Mouse (Mus musculus) intestine, postnatal 0 days (tissue): Measurements from ENCODE around the gene Pou6f1. TPM values are rescaled to one million over a fixed set of nuclear protein-coding genes. Genes with fewer than 3 reads are reported as not detected.
"Not testable (repeated sequence)": the region's sequence is repeated elsewhere in the genome, so short reads cannot be mapped to it uniquely, and the experiment has no call there.

Source experiments
- ATAC-seq: fragments of 200-750 bp; cut with Nextera tagmentation; 2 replicates; pipeline ENCODE4 v1.8.0; 2017; ENCODE audit warnings: mild to moderate bottlenecking, moderate TSS enrichment, moderate library complexity
- H3K27ac ChIP-seq: fragments of 300-500 bp; sonication (generic); 2 replicates; pipeline ENCODE4 v1.5.1; 2014; ENCODE audit warnings: mild to moderate bottlenecking, low read depth, low read length, moderate library complexity
- H3K27me3 ChIP-seq: fragments of 300-500 bp; sonication (generic); replicated peaks from 2 replicates; pipeline ENCODE4 v1.6.1; 2014; ENCODE audit warnings: low read length, mixed read lengths; ENCODE audit not compliant: control insufficient read depth, insufficient read depth
- H3K36me3 ChIP-seq: fragments of 300-500 bp; sonication (generic); 2 replicates; pipeline ENCODE4 v1.6.1; 2014; ENCODE audit warnings: mild to moderate bottlenecking, moderate library complexity; ENCODE audit not compliant: control insufficient read depth, insufficient read depth
- H3K4me1 ChIP-seq: fragments of 300-500 bp; sonication (generic); replicated peaks from 2 replicates; pipeline ENCODE4 v1.6.1; 2014; ENCODE audit warnings: antibody characterized with exemption, low read length, mixed read lengths; ENCODE audit not compliant: control insufficient read depth, insufficient read depth
- H3K4me2 ChIP-seq: fragments of 300-500 bp; sonication (generic); replicated peaks from 2 replicates; pipeline ENCODE4 v1.6.1; 2014; ENCODE audit warnings: low read depth, mild to moderate bottlenecking, moderate library complexity
- H3K4me3 ChIP-seq: fragments of 300-500 bp; sonication (generic); 2 replicates; pipeline ENCODE4 v1.5.1; 2014; ENCODE audit warnings: low read depth, low read length
- H3K9ac ChIP-seq: fragments of 300-500 bp; sonication (generic); 2 replicates; pipeline ENCODE4 v1.6.1; 2014; ENCODE audit warnings: mild to moderate bottlenecking, low read depth, low read length
- H3K9me3 ChIP-seq: fragments of 300-500 bp; sonication (generic); 2 replicates; pipeline ENCODE4 v1.6.1; 2016; ENCODE audit warnings: mixed run types; ENCODE audit not compliant: control insufficient read depth
- CTCF ChIP-seq: sonication (generic); IDR thresholded peaks from 2 replicates; pipeline ENCODE4 v1.5.1; 2016; ENCODE audit warnings: low read depth, mild to moderate bottlenecking, control low read depth, antibody characterized with exemption, moderate library complexity
- WGBS: fragments of 180-500 bp; shearing (Covaris S2); extraction: QIAGEN DNeasy Blood & Tissue Kit; methylation state at CpG from one replicate; pipeline ENCODE4 v1.1.7; 2014; 5-methylcytosine and 5-hydroxymethylcytosine counted together
- polyA plus RNA-seq: library from polyadenylated mRNA; unstranded; fragments of >200 nt; fragmentation: Nextera tagmentation; extraction: Ambion mirVana; gene quantifications from 2 replicates; pipeline ENCODE4 v1.2.1, GENCODE M21; 2015

Gene Pou6f1
- polyA plus RNA-seq, 1 experiment from 2014 or later, result 3.0 TPM

DNA sequence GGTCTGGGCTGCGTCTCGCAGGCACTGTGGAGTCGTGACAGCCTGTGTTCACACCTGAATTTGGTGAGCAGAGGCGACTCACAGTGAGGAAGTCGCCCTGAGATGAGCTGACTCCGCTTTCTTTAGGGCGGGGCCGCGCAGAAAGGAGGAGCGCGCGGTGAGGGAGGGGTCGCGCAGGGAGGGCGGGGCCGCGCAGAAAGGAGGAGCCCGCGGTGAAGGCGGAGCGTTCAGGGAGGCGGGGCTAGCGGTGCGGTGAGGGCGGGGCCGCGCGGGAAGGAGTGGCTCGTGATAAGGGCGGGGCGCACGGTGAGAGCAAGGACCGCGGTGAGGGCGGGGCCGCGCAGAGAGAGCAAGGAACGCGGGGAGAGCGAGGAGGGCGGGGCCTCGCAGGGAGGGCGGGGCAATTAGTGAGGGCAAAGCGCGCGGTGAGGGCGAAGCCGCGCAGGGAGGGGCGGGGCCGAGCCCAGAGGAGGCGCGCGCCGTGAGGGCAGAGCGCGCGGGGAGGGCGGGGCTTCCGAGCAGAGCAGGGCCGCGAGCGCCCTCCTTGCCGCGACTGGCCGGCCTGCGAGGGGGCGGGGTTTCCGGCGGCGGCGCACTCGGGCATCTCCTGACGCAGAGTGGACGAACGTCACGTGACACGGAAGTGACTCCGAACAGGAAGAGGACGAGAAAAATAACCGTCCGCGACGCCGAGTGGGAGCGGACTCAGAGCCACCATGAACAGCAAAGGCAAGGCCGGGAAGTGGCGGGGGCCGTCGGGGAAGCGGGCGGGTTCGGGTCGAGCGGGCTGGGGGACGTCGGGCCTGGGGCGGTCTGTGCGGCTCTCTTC, 15.4 kb upstream of the Pou6f1 start, which contains the start of gene Dazap2:
Dazap2 (plus strand) TSS at position 354 of the 829 bp plus-strand sequence.
- Histone ChIP-seq H3K36me3 (peaks cover 29% of the 10 kb centered on the region), H3K9me3 (no peaks in the 10 kb centered on the region), H3K4me3 (peak within 1 kb of the TSS; percentile 93), H3K27me3 (no peaks in the 10 kb centered on the region), H3K9ac (peak within 1 kb of the TSS; percentile 100), H3K4me2 (peak within 1 kb of the TSS; percentile 79), H3K4me1 (no peaks in the 10 kb centered on the region; the same call in 1 of the 2 replicates), H3K27ac (peak within 1 kb of the TSS; percentile 100)
- peak; percentile 64 for TF ChIP-seq CTCF
- ATAC-seq, result peak; percentile 88
- under 1% methylated on average over 90 of the region's 99 CpGs for WGBS

DNA sequence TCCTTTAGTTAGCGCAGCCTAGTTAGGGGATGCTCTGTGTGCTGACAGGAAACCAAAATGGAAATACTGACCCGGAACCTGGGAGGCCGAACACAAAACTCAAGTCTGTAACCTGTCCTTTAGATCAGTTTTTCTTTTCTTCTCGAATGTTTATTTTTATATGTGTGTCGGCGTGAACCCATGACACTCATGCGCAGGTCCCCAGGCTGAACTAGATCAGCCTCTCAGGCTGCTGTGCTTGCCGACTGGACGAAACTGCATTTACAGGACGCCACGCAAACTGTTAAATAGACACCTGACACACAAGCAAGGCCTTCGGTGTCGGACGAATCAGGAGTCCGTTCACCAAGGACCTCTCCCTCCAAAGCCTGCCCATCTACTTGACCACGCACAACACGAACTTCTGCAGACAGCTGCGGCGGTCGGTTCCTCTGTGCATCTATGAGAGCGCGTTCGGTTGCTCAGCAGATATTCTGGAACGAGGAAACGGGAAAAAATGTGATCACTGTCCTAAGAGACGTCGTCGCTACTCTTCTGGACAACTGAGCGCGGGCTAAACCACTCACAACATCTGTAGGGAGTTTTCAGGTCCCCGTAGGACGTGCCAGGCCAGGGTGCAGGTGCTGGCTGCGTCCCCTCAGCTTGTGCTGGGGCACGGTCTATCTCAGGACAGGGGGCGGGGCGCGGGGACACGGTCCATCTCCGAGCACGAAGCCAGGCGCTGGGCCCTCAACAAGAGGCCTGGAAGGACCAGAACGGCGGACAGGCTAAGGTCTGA, 14.6 kb upstream of the Pou6f1 start:
- peak; percentile 34 for ATAC-seq

DNA sequence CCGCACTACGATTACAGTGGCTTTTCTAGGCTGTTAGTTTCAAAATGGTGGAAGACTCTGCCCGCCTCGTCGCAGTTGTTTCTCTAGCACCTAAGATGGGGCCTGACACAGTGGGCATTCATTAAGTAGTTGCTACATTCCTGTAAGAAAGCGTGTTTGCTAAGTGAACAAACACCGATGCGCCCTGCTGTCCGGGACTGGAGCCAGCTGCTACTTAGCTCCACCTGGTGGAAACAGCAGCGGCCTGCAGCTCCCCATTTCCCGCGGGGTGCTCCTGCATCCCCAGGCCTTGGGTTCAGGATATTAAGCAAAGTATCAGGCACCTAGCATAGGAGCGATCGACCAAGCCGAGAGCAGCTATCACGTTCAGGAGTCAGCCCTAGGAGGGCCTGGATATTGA, 13.8 kb upstream of the Pou6f1 start:
- H3K4me2 ChIP-seq, result peak overlapping the region; percentile 72
- H3K27ac ChIP-seq, result no peak overlapping the region
- no peaks in the 10 kb centered on the region for H3K27me3 ChIP-seq
- H3K9me3 ChIP-seq, result no peaks in the 10 kb centered on the region
- H3K4me3 ChIP-seq, result no peak overlapping the region
- no peaks in the 10 kb centered on the region; the same call in 1 of the 2 replicates for H3K4me1 ChIP-seq
- WGBS, result 10% methylated on average over 16 of the region's 16 CpGs
- H3K36me3 ChIP-seq, result peaks cover 13% of the 10 kb centered on the region
- TF ChIP-seq CTCF, result peak; percentile 96
- H3K9ac ChIP-seq, result no peak overlapping the region
- ATAC-seq, result no peak

More for the DNA sequence above, 14.6 kb upstream of the Pou6f1 start:
- Histone ChIP-seq H3K9ac (peak overlapping the region; percentile 47), H3K27me3 (no peaks in the 10 kb centered on the region), H3K4me2 (peak overlapping the region; percentile 72), H3K4me3 (peak overlapping the region; percentile 93), H3K27ac (peak overlapping the region; percentile 79), H3K36me3 (peaks cover 21% of the 10 kb centered on the region), H3K4me1 (no peaks in the 10 kb centered on the region; the same call in 1 of the 2 replicates), H3K9me3 (no peaks in the 10 kb centered on the region)
- WGBS, result 10% methylated on average over 43 of the region's 43 CpGs
- TF ChIP-seq CTCF, result no peak

DNA sequence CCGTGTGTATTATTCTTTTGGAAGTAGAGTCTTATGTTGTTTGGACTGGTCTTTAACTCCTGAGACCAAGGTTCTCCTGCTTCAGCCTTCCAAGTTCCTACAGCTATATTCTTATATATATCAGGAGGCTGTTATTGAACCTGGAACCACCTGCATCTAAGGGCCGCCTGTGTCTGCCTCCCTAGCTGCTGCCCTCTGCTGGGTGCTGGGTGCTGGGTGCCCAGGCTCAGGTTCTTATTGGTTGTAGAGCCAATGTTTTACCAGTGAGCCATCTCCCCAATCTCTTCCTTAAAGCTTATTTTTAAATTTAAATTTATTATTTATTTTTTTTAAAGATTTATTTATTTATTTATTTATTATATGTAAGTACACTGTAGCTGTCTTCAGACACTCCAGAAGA, 12.6 kb upstream of the Pou6f1 start:
- no peaks in the 10 kb centered on the region; the same call in 1 of the 2 replicates for H3K4me1 ChIP-seq
- H3K9ac ChIP-seq, result no peak overlapping the region
- no peaks in the 10 kb centered on the region for H3K9me3 ChIP-seq
- H3K4me2 ChIP-seq, result no peak overlapping the region
- peak; percentile 66 for TF ChIP-seq CTCF
- no peak for ATAC-seq
- 70% methylated on average over 2 of the region's 2 CpGs for WGBS
- H3K27me3 ChIP-seq, result no peaks in the 10 kb centered on the region
- H3K36me3 ChIP-seq, result peaks cover 1% of the 10 kb centered on the region
- no peak overlapping the region for H3K4me3 ChIP-seq
- no peak overlapping the region for H3K27ac ChIP-seq

DNA sequence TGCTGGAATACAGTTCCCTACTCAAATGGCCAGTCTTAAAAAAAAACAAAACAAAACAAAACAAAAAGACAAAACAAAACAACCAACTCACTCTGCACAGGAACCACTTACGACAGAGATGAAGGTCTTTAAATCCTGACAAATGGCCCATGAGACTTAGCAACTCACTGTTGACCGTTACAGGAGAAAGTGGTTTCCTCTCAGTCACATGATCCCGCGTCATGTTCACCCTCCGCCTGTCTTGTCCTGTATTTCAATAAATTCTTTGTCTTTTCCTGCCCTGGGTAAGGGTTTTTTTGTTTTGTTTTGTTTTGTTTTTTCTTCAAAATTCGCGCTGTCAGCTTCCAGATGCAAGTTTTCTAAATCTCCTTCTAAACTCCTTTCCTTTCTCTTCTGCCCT, 12.2 kb upstream of the Pou6f1 start:
- 90% methylated on average over 7 of the region's 7 CpGs for WGBS
- Histone ChIP-seq H3K9me3 (no peaks in the 10 kb centered on the region), H3K4me2 (no peak overlapping the region), H3K27me3 (no peaks in the 10 kb centered on the region), H3K27ac (no peak overlapping the region), H3K4me1 (no peaks in the 10 kb centered on the region; the same call in 1 of the 2 replicates), H3K9ac (no peak overlapping the region), H3K4me3 (no peak overlapping the region), H3K36me3 (no peaks in the 10 kb centered on the region)
- no peak for ATAC-seq
- TF ChIP-seq CTCF, result no peak

DNA sequence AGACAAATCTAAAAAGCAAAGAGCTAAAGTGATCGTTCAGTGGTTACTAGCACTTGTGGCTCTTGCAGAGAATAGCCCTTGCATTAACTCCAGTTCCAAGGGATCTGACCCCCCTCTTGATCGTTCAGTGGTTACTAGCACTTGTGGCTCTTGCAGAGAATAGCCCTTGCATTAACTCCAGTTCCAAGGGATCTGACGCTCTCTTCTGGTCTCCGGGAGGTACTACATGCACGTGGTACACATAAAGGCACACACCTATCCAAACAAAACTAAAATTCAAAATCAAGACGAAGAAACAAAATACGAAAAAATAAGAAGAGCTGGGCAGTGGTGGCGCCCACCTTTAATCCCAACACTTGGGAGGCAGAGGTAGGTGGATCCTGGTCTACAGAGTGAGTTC, 6.9 kb upstream of the Pou6f1 start:
- H3K4me3 ChIP-seq, H3K9ac ChIP-seq, H3K36me3 ChIP-seq, H3K27me3 ChIP-seq, H3K9me3 ChIP-seq, H3K4me2 ChIP-seq, ATAC-seq, H3K4me1 ChIP-seq, H3K27ac ChIP-seq: not testable (repeated sequence)
- 90% methylated on average over 8 of the region's 8 CpGs for WGBS
- peak; percentile 48 for TF ChIP-seq CTCF
